Mouse (Mus musculus) adrenal gland, postnatal 4 days (tissue): ENCODE results near the gene Rad51d. TPM values are rescaled to one million over a fixed set of nuclear protein-coding genes. Genes with fewer than 3 reads are reported as not detected.

Experiments used
- DNase-seq, 2 experiments: peaks; one replicate each; pipeline ENCODE4 v3.0.0; 2021 to 2022; ENCODE audit warnings: low spot score in 2 of 2, mixed read lengths in 2 of 2
- total RNA-seq, 2 experiments: library from RNA; stranded (reverse); gene quantifications; 2 replicates each; pipeline ENCODE4 v1.2.3; 2021

Rad51d gene
- total RNA-seq, 2 experiments from 2014 or later: 16.4 to 16.8 TPM

GRCm38 (mm10) chr11:82899720-82900119 is 9.3 kb upstream of the Rad51d start:
- DNase-seq: no peak

- DNase-seq: no peak
Measured at GRCm38 (mm10) chr11:82897478-82897877, 7.1 kb upstream of the Rad51d start.

- no peak for DNase-seq
Measured at GRCm38 (mm10) chr11:82891936-82892335, 1.5 kb upstream of the Rad51d start, which contains the start of gene Fndc8. Gene Fndc8 (plus strand): TSS chr11:82892124.

DNA sequence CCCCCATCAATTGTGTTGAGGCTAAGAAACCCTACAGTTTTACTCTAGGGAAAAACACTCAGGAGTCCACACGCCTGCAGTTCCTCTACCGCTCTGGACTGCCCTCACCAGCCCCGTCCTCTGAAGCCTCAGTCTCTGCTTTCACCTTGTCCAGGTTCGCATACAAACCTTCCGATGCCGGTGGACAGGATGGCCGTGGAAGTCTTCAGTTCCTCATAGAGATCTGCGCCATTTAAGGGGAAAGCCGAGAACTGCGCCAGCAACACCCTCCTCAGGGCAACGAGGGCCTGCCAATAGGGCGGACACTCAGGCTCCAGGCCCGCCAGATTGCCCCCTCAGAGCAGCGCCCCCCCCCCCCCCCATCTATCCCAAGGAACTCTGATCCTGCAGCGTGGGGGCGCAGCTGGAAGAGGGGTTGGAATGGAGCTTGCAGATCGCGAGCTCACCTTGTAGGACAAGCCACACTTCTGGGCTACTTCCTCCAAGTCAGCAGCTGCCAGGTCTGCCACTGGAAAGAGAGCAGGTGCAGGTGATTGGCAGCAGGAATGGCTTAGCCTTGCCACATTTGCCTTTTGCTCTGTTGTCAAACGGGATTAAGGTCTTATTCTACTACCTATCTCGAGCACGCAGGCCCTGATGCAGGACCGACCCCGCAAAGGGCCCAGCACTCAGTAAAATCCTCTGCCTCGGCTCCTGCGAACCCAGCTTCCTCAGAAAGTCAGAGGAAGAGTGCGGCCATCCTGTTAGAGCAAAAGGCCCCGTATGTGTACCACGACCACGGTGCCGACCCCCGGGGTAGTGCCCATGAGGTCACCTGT is 681 bp downstream of the Rad51d start:
- no peak for DNase-seq

DNA sequence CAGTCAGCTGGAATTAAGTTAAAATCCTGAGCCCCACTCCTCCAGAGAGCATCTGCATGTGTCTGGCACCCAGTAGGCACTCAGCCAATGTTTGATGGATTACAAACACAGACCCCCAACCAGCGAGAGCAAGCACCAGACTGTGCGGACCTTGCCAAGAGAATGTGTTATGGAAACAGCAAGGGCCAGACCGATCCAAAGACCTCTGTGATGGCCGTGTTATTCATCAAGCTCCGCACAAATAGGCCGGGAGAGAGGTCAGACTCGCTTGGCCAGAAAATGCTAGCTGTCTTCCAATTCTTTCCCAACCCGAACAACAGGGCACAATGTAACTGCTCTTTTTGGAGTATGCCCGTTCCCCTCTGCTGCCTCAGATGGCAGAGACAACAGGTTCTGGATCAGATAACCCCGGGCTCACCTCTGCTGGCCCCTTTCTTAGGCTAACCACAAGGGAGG is 1.9 kb downstream of the Rad51d start:
- DNase-seq: no peak

DNA sequence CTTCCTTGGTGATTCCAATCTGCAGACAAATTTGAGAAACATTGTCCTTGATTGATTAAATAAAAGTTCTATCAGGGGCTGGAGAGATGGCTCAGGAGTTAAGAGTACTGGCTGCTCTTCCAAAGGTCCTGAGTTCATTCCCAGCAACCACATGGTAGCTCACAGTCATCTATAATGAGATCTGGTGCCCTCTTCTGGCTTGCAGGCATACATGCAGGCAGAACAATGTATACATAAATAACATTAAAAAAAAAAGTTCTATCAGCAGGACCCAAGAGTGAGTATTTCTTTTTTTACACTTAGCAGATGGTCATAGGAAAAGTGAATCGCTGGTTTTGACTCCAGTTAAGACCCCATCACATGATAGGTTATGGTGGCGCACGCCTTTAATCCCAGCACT is 3.9 kb downstream of the Rad51d start:
- DNase-seq: no peak

DNA sequence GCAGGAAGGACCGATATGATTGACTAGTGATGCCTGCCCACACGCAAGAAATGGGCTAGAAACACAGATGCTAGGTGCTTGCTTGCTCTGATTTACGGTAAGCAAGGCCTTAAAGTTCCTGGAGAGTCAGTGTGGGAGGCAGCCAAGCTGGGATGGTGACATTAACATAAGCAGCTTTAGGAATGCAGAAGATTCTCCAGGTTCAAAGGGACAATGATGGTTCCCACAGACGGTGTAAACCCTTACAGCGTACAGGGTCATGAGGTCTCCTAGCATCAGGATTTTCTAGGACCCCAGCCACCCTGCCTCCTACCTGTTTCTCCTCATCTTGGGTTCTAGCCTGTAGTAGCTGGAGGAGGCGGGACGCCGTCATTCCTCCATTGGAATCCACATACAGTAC is 7.2 kb downstream of the Rad51d start:
- no peak for DNase-seq

- no peak for DNase-seq
Measured at GRCm38 (mm10) chr11:82877726-82878344, 12.6 kb downstream of the Rad51d start.

DNA sequence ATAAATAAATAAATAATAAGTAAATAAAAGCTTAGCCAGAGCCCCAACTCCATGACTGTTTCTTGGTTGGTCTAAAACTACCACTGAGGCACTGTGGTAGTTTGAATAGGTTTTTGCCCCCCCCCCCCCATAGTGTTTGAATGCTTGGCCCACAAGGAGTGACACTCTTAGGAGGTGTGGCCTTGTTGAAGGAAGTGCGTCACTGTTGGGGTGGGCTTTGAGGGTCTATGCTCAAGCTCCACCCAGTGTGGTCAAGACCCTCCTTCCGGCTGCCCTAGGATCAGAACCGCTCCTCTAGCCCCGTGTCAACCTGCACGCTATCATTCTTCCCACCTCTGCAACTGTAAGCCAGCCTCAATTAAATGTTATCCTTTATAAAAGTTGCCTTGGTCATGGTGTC is 14.8 kb downstream of the Rad51d start:
- no peak for DNase-seq

DNA sequence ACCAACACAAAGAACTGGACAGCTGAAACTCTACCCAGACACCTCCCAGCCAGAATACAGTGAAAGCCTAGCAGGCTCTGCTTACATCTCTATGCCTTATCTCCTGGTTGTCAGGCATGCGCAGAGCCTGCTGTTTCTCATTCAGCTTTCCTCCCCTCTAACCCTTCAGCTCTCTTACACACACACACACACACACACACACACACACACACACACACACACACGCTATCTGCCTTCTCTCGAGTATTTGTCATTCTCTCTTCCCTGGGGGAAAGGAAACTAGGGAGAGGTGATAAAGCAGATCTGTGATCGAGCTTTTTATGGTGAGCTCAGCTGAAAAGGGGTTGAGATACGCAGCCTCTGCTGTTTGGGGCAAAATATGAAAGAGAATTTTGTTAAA is 15.5 kb downstream of the Rad51d start:
- DNase-seq: no peak

- peak; percentile 85 to 90 for DNase-seq
Measured at GRCm38 (mm10) chr11:82871031-82871446, 19.4 kb downstream of the Rad51d start, which contains the start of gene Rffl. Gene Rffl (minus strand): TSS chr11:82871210.

GRCm38 (mm10) chr11:82870173-82871030 is 20.0 kb downstream of the Rad51d start:
- DNase-seq: peak; percentile 19 to 21

- no peak for DNase-seq
Measured at GRCm38 (mm10) chr11:82869506-82870172, 20.8 kb downstream of the Rad51d start.

- no peak for DNase-seq
Measured at GRCm38 (mm10) chr11:82867956-82868355, 22.5 kb downstream of the Rad51d start.

DNA sequence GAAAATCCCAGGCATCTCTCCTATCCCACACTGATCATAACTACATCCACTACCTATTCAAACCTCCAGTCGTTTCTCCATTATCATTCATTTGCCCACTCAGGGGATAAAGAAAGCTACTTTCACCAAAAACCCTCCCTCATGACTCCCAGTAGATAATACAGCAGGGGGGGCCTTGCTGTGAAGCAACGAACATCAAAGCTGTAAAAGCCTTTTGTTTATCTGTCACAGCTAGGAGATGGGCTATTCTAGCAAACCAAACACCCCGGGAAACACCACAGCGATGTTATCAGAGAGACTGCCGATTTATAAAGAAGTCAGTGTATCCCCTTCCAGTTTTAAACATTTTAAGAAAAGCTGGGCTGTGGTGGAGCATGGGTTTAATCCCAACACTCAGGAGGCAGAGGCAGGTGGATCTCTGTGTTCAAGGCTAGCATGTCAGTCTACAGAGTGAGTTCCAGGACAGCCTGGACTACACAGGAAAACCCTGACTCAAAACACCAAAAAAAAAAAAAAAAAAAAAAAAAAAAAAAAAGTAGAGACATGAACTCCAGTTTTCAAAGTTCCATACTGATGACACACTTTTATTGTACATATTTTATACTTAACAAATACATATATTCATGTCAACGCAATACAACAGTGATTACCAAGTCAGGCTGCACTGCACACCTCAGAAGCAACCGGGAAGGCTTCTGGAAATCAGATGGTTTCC is 23.4 kb downstream of the Rad51d start:
- DNase-seq: no peak

- no peak for DNase-seq
Measured at GRCm38 (mm10) chr11:82865957-82866356, 24.5 kb downstream of the Rad51d start.

- no peak for DNase-seq
Measured at GRCm38 (mm10) chr11:82863488-82863931, 26.9 kb downstream of the Rad51d start.

GRCm38 (mm10) chr11:82863059-82863458 is 27.4 kb downstream of the Rad51d start:
- no peak for DNase-seq

DNA sequence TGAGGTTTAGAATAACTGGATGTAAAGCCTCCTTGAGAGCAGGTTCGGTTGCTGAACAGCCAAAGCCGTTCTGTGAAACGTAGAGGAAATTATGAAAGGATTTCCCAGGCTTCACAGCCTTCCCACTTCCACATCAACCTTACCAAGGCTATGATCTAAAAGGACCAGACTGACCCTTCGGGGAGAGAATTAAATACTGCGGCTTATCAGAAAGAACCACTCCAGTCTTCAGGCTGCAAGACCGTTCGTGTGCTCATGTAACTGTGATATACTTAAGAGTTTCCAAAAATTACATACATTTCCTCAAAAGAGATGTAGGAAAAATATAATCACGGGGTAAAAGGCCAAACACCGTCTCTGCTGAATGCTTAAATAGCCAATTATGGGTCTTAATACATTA is 27.8 kb downstream of the Rad51d start:
- no peak for DNase-seq

DNA sequence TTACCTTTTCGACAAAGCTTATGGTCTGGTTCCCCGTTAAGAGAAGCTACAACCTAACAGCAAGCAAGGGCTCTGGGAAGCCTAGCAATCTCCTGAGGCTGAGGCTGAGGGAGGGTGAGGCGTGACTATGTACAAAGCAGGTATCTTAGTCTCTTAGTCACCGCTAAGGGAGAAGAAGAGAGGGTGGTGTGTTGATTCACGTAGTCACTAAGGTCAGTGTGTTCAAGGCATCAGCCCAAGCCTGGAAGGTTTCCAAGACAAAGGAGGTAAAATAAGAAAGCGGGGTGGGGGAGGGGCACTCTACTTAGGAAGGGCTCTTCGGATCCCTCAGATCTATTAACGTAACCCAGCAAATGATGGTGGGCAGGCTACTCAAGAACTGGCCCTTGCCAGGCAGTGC is 28.9 kb downstream of the Rad51d start:
- DNase-seq: no peak
